Mouse (Mus musculus): ENCODE measurements around the gene Nudt5. TPM values are rescaled to one million over a fixed set of nuclear protein-coding genes. Genes with fewer than 3 reads are reported as not detected.

The Nudt5 gene
- polyA plus RNA-seq, 1 experiment from 2014 or later = 99.8 TPM

Other genes starting within 250 kb of the Nudt5 start
- gene Camk1d, start 130.5 kb upstream of the Nudt5 start, polyA plus RNA-seq (2014; fragmentation: Nextera tagmentation; extraction: Ambion mirVana) = 0.94 and 1.0 TPM in 2 replicates
- 309 and 334 TPM in 2 replicates for gene Cdc123, start 145 bp downstream of the Nudt5 start, polyA plus RNA-seq (2014; fragmentation: Nextera tagmentation; extraction: Ambion mirVana)
- 2.2 and 3.0 TPM in 2 replicates for gene Gm13199, start 17.9 kb downstream of the Nudt5 start, polyA plus RNA-seq (2014; fragmentation: Nextera tagmentation; extraction: Ambion mirVana)
- 81.0 and 82.7 TPM in 2 replicates for gene Sec61a2, start 50.4 kb downstream of the Nudt5 start, polyA plus RNA-seq (2014; fragmentation: Nextera tagmentation; extraction: Ambion mirVana)
- gene Dhtkd1, start 97.8 kb downstream of the Nudt5 start, polyA plus RNA-seq (2014; fragmentation: Nextera tagmentation; extraction: Ambion mirVana) = 2.8 and 3.4 TPM in 2 replicates
- 13.3 and 15.7 TPM in 2 replicates for gene Upf2, start 106.5 kb downstream of the Nudt5 start, polyA plus RNA-seq (2014; fragmentation: Nextera tagmentation; extraction: Ambion mirVana)

All from embryonic facial prominence, embryonic 11.5 days (tissue).